Mouse (Mus musculus) MEL (cell line): ENCODE data around the gene Olfr237-ps1. TPM values are rescaled to one million over a fixed set of nuclear protein-coding genes. Genes with fewer than 3 reads are reported as not detected.

ENCODE experiments used
- DNase-seq: peaks from one replicate; pipeline ENCODE4 v3.0.0; 2011; ENCODE audit warnings: low read depth, low spot score
- H3K27ac ChIP-seq: 2 replicates; pipeline ENCODE4 v1.5.1; 2012; ENCODE audit warnings: low read depth, mild to moderate bottlenecking, control low read depth, low read length, moderate library complexity; ENCODE audit not compliant: control insufficient read depth
- H3K27me3 ChIP-seq, 2 experiments: fragments of 150-350 bp in 1 of 2; sonication (generic) in 1 of 2; 2 replicates each; pipeline ENCODE4 v1.6.1; 2012; ENCODE audit warnings: low read length in 2 of 2, mild to moderate bottlenecking in 2 of 2, improper control_type of control experiment in 1 of 2, moderate library complexity in 1 of 2; ENCODE audit not compliant: insufficient read depth in 2 of 2, control insufficient read depth in 1 of 2
- H3K36me3 ChIP-seq, 2 experiments: 2 replicates each; pipeline ENCODE4 v1.6.1; 2012 to 2014; ENCODE audit warnings: low read length in 2 of 2, improper control_type of control experiment in 1 of 2, inconsistent platforms in 1 of 2, mild to moderate bottlenecking in 1 of 2; ENCODE audit not compliant: insufficient read depth in 2 of 2, control insufficient read depth in 1 of 2
- H3K4me1 ChIP-seq, 2 experiments: fragments of 150-350 bp in 1 of 2; sonication (generic) in 1 of 2; 2 replicates each; pipeline ENCODE4 v1.6.1; 2012; ENCODE audit warnings: low read length in 2 of 2, improper control_type of control experiment in 1 of 2, mild to moderate bottlenecking in 1 of 2; ENCODE audit not compliant: insufficient read depth in 2 of 2, control insufficient read depth in 1 of 2
- H3K4me3 ChIP-seq, 2 experiments: fragments of 150-350 bp in 1 of 2; sonication (generic) in 1 of 2; 2 replicates each; pipeline ENCODE4 v1.5.1; 2012; ENCODE audit warnings: low read depth in 2 of 2, low read length in 2 of 2, mild to moderate bottlenecking in 2 of 2, moderate library complexity in 2 of 2, control low read depth in 1 of 2, improper control_type of control experiment in 1 of 2; ENCODE audit not compliant: control insufficient read depth in 1 of 2, insufficient read depth in 1 of 2
- H3K79me2 ChIP-seq: 2 replicates; pipeline ENCODE4 v1.6.1; 2012; ENCODE audit warnings: mild to moderate bottlenecking, low read length, moderate library complexity; ENCODE audit not compliant: control insufficient read depth, poor library complexity, insufficient read depth
- H3K9ac ChIP-seq: 2 replicates; pipeline ENCODE4 v1.6.1; 2012; ENCODE audit warnings: low read depth, mild to moderate bottlenecking, control low read depth, low read length, moderate library complexity; ENCODE audit not compliant: control insufficient read depth, poor library complexity, severe bottlenecking
- H3K9me3 ChIP-seq: fragments of 150-350 bp; sonication (generic); replicated peaks from 2 replicates; pipeline ENCODE4 v1.6.1; 2012; ENCODE audit warnings: mild to moderate bottlenecking, low read length, improper control_type of control experiment, moderate library complexity; ENCODE audit not compliant: insufficient read depth
- MAFK ChIP-seq: IDR thresholded peaks from 2 replicates; pipeline ENCODE4 v1.6.1; 2011; ENCODE audit warnings: low read depth, mild to moderate bottlenecking, low read length, improper control_type of control experiment, borderline replicate concordance
- POLR2A ChIP-seq, 2 experiments: IDR thresholded peaks; 2 replicates each; pipeline ENCODE4 v1.6.1; 2011 to 2012; ENCODE audit warnings: low read length in 2 of 2, mild to moderate bottlenecking in 2 of 2, control low read depth in 1 of 2, improper control_type of control experiment in 1 of 2, low read depth in 1 of 2, moderate library complexity in 1 of 2; ENCODE audit not compliant: control insufficient read depth in 1 of 2, insufficient read depth in 1 of 2, poor library complexity in 1 of 2
- RAD21 ChIP-seq: IDR thresholded peaks from 2 replicates; pipeline ENCODE4 v1.6.1; 2011; ENCODE audit warnings: mild to moderate bottlenecking, low read depth, low read length, improper control_type of control experiment
- UBTF ChIP-seq: IDR thresholded peaks from 2 replicates; pipeline ENCODE4 v1.6.1; 2012; ENCODE audit warnings: low read depth, mild to moderate bottlenecking, inconsistent platforms, low read length, improper control_type of control experiment, moderate library complexity, borderline replicate concordance; ENCODE audit not compliant: insufficient read depth
- polyA plus RNA-seq, 2 experiments: library from polyadenylated mRNA; stranded (reverse) in 1 of 2; unstranded in 1 of 2; fragments of >175 nt in 1 of 2; fragments of >200 nt in 1 of 2; gene quantifications; 2 replicates each; pipeline versions ENCODE4 v1.2.1 to v1.2.4; 2012; ENCODE audit warnings: low replicate concordance in 2 of 2, low read depth in 1 of 2; ENCODE audit not compliant: insufficient read length in 2 of 2, insufficient read depth in 1 of 2, missing spikeins in 1 of 2
- total RNA-seq: library from RNA; depleted of rRNA; stranded (reverse); fragments of 300-350 nt; gene quantifications from 2 replicates; pipeline ENCODE4 v1.2.3, GENCODE M21; 2012; rRNA removed

The Olfr237-ps1 gene
- total and polyA plus RNA-seq, 3 experiments, result not detected

DNA sequence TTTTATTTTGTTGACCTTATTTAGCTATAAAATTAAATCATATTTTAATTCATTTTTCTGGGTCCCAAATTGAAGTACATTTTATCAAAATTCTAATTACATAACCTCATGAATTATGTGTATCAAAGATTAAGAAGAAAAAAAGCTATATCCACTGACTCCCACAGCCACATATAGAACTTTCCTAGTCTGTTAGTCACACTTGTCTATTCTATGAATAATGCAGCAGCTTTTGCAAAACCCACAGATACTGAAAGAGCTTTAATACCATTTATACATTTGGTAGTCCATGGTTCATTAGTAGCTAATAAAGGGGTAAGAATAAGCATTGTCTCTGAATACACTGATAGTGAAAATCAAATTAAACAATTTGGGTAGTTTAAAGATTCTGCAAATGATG is 56.4 kb downstream of the Olfr237-ps1 start (continued):
- TF ChIP-seq MAFK, result no peak

DNA sequence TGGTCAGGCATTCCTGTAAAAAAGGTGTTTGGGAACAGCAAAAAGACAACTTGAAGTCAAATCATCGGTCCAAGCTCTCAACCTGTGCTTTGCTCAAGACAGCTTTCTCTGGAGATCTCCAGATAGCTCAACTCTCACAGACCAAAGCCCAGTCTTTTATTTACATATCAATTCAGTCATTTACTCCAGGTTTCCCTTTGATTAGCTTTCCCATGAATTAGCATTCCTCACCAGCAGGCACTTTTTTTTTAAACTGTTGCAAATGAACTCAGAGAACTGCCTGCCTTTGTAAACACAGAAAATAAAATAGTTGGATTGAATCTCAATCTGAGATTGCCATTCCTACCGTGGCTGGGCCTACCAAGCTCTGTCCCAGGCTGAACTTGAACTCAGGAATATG is 59.0 kb downstream of the Olfr237-ps1 start:
- H3K27me3 ChIP-seq, result no peaks in the 10 kb centered on the region
- H3K9ac ChIP-seq, result no peak overlapping the region
- no peaks in the 10 kb centered on the region for H3K4me1 ChIP-seq
- TF ChIP-seq RAD21, result no peak
- no peak for TF ChIP-seq POLR2A (IDR thresholded peaks at IDR 0.05; ENCODE audit: control insufficient read depth in 1 of 2, insufficient read depth in 1 of 2, low read depth in 1 of 2, low read length in 2 of 2, poor library complexity in 1 of 2)
- TF ChIP-seq UBTF, result no peak
- no peaks in the 10 kb centered on the region for H3K36me3 ChIP-seq
- no peak for DNase-seq
- no peak overlapping the region for H3K27ac ChIP-seq
- H3K9me3 ChIP-seq, result no peaks in the 10 kb centered on the region
- H3K4me3 ChIP-seq, result no peak overlapping the region
- H3K79me2 ChIP-seq, result no peaks in the 10 kb centered on the region

Other genes with a start within 250 kb of the Olfr237-ps1 start
- gene Olfr447, start 237.7 kb upstream of the Olfr237-ps1 start, total RNA-seq, result not detected in 2 replicates
- not detected for gene Olfr447, start 237.7 kb upstream of the Olfr237-ps1 start, polyA plus RNA-seq
- not detected in 2 replicates for gene Olfr446, start 225.2 kb upstream of the Olfr237-ps1 start, total RNA-seq
- under 1 TPM in 1 of 2 experiments, not detected in 1; 0.01 TPM for gene Olfr446, start 225.2 kb upstream of the Olfr237-ps1 start, polyA plus RNA-seq
- gene Olfr444, start 197.5 kb upstream of the Olfr237-ps1 start, total RNA-seq, result not detected in 2 replicates
- gene Olfr444, start 197.5 kb upstream of the Olfr237-ps1 start, polyA plus RNA-seq, result not detected
- not detected in 2 replicates for gene Olfr441, start 40.2 kb upstream of the Olfr237-ps1 start, total RNA-seq
- not detected for gene Olfr441, start 40.2 kb upstream of the Olfr237-ps1 start, polyA plus RNA-seq
- not detected in 2 replicates for gene Olfr437, start 16.7 kb downstream of the Olfr237-ps1 start, total RNA-seq
- gene Olfr437, start 16.7 kb downstream of the Olfr237-ps1 start, polyA plus RNA-seq, result not detected
- not detected in 2 replicates for gene Olfr13, start 25.6 kb downstream of the Olfr237-ps1 start, total RNA-seq
- gene Olfr13, start 25.6 kb downstream of the Olfr237-ps1 start, polyA plus RNA-seq, result not detected
- not detected in 2 replicates for gene Olfr435, start 50.6 kb downstream of the Olfr237-ps1 start, total RNA-seq
- gene Olfr435, start 50.6 kb downstream of the Olfr237-ps1 start, polyA plus RNA-seq, result not detected
- not detected in 2 replicates for gene Olfr434, start 66.5 kb downstream of the Olfr237-ps1 start, total RNA-seq
- not detected for gene Olfr434, start 66.5 kb downstream of the Olfr237-ps1 start, polyA plus RNA-seq
- gene Olfr47, start 85.0 kb downstream of the Olfr237-ps1 start, total RNA-seq, result not detected in 2 replicates
- not detected for gene Olfr47, start 85.0 kb downstream of the Olfr237-ps1 start, polyA plus RNA-seq
- gene Arhgef5, start 119.0 kb downstream of the Olfr237-ps1 start, total RNA-seq, result not detected in 2 replicates
- not detected for gene Arhgef5, start 119.0 kb downstream of the Olfr237-ps1 start, polyA plus RNA-seq
- gene Nobox, start 163.0 kb downstream of the Olfr237-ps1 start, total RNA-seq, result not detected in 2 replicates
- gene Nobox, start 163.0 kb downstream of the Olfr237-ps1 start, polyA plus RNA-seq, result not detected